Mouse (Mus musculus) small intestine, adult 2 months (tissue): Measurements from ENCODE around the gene Cngb1.
A peak's percentile ranks its signal among the peaks of the same experiment; 100 is the strongest.

ENCODE experiments used
- CTCF ChIP-seq: fragments of 200-500 bp; IDR thresholded peaks from 2 replicates; pipeline ENCODE4 v1.5.1; 2012; ENCODE audit warnings: low read depth, mild to moderate bottlenecking, control low read depth, inconsistent platforms, low read length, moderate library complexity, mixed read lengths; ENCODE audit not compliant: insufficient replicate concordance, insufficient read length; ENCODE audit errors: extremely low read depth
- POLR2A ChIP-seq: fragments of 200-500 bp; IDR thresholded peaks from 2 replicates; pipeline ENCODE4 v1.6.1; 2012; ENCODE audit warnings: low read depth, mild to moderate bottlenecking, control low read depth, inconsistent platforms, low read length, moderate library complexity

DNA sequence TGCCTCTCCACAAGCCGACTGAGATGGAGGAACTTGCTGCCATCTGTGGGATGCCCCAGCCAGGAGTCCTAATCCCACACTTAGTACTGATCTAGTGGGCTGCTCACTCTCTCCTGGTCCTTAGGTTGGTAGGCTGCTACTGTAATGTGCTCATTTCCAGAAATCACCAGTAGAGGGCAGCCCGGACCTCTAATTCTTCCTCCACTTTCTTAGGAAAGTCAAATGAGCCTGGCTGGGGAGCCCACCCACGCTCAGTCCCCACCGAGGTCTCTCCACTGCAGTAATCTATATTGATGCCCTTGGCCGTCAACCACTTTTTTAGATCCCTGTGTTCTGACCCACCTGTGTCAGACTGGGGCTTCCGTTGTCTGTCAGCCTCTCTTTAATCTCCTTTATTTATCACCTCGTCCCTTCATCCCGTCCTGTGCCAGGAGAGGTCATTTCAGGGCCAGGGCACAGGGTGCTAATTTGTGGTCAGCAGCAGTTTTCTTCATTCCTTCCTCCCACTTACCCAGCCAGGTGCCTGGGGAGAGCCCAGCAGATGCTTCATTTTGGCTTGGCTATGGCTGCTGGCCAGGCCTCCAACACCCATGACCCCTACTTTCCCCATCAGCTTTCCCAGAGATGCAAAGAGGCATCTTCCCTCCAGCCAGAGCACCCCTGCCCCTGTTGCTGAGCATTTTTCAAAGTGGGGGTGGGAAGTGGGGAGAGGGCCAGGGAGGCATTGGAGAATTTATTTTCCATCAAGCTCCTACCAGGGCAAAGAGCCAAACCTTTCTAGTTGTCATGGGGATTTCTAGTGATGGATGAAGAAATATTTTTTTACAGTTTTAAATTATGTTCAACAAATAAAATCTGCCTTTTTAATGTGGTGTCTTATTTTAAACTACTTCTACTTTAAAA lies 40.5 kb upstream of the Cngb1 start:
- TF ChIP-seq POLR2A (no peak), CTCF (peak; percentile 72; the same call in 1 of the 2 replicates)
